Mouse (Mus musculus): Measurements from ENCODE around the gene Psd.

Psd gene

GRCm38 (mm10) chr19:46282081-46282849 lies 44.7 kb downstream of the Psd start:
- in situ Hi-C loops (cut with MboI; ENCODE audit: unreplicated experiment in 2 of 2), result loop anchor here in 1 of 2 experiments (25.0 kb wide), 1 partner anchor 455 kb away; no protein-coding TSS in a partner anchor

GRCm38 (mm10) chr19:46275307-46275706 lies 51.6 kb downstream of the Psd start:
- in situ Hi-C loops (cut with MboI; ENCODE audit: unreplicated experiment in 2 of 2), result loop anchor here in 1 of 2 experiments (25.0 kb wide), 1 partner anchor 462 kb away; no protein-coding TSS in a partner anchor

- in situ Hi-C loops (cut with MboI; ENCODE audit: unreplicated experiment in 2 of 2), result no loop called here
Measured at GRCm38 (mm10) chr19:46264762-46265161, 62.2 kb downstream of the Psd start.

Data from v-Abl transformed pro-B cells (cell line).